Mouse (Mus musculus) G1E (cell line): ENCODE data around the gene Zc3h7b. TPM values are rescaled to one million over a fixed set of nuclear protein-coding genes. Genes with fewer than 3 reads are reported as not detected.

Experiments used
- ATAC-seq: 2 replicates; pipeline ENCODE4 v1.8.0; 2016; ENCODE audit warnings: mild to moderate bottlenecking; ENCODE audit not compliant: insufficient number of reproducible peaks, poor library complexity, low FRiP score, severe bottlenecking; ENCODE audit errors: extremely low read depth
- DNase-seq: peaks from one replicate; pipeline ENCODE4 v3.0.0; 2012; ENCODE audit warnings: low spot score
- H3K27me3 ChIP-seq: 2 replicates; pipeline ENCODE4 v1.6.1; 2012; ENCODE audit warnings: mild to moderate bottlenecking, low read length, inconsistent platforms; ENCODE audit not compliant: insufficient read depth
- H3K36me3 ChIP-seq: replicated peaks from 2 replicates; pipeline ENCODE3; 2012; ENCODE audit warnings: mild to moderate bottlenecking, inconsistent platforms
- H3K4me1 ChIP-seq: 2 replicates; pipeline ENCODE4 v1.6.1; 2012; ENCODE audit warnings: low read depth, low read length, inconsistent platforms, mixed read lengths; ENCODE audit not compliant: insufficient read depth
- H3K4me3 ChIP-seq: 2 replicates; pipeline ENCODE4 v1.5.1; 2012; ENCODE audit warnings: low read depth, mild to moderate bottlenecking, inconsistent platforms, low read length, moderate library complexity, mixed read lengths
- H3K9me3 ChIP-seq: replicated peaks from 2 replicates; pipeline ENCODE4 v1.6.1; 2012; ENCODE audit warnings: inconsistent platforms
- CTCF ChIP-seq: IDR thresholded peaks from 2 replicates; pipeline ENCODE4 v1.5.1; 2012; ENCODE audit warnings: low read depth, low read length, inconsistent platforms, mixed read lengths
- GATA1 ChIP-seq: IDR thresholded peaks from 2 replicates; pipeline ENCODE4 v1.6.1; 2012; ENCODE audit warnings: borderline replicate concordance, low read length, inconsistent platforms, mixed read lengths
- GATA2 ChIP-seq: IDR thresholded peaks from 2 replicates; pipeline ENCODE4 v1.6.1; 2012; ENCODE audit warnings: low read depth, low read length, inconsistent platforms, borderline replicate concordance
- POLR2AphosphoS5 ChIP-seq: IDR thresholded peaks from 2 replicates; pipeline ENCODE4 v1.6.1; 2012; ENCODE audit warnings: low read depth, low read length, inconsistent platforms; ENCODE audit not compliant: insufficient replicate concordance
- TAL1 ChIP-seq: conservative IDR thresholded peaks from 2 replicates; pipeline ENCODE4 v1.6.1; 2012; ENCODE audit warnings: low read depth, low read length, inconsistent platforms, mixed read lengths
- polyA plus RNA-seq: library from polyadenylated mRNA; stranded (reverse); fragments of >175 nt; gene quantifications from 2 replicates; pipeline ENCODE4 v1.2.3, GENCODE M21; 2012
- total RNA-seq, 2 experiments: library from RNA; stranded (forward) in 1 of 2; stranded (reverse) in 1 of 2; fragments of 200-1000 nt in 1 of 2; fragments of >200 nt in 1 of 2; fragmentation: Nextera tagmentation in 1 of 2; gene quantifications; 2 replicates each; pipeline ENCODE4 v1.2.3; 2014 to 2017

The Zc3h7b gene
- total and polyA plus RNA-seq, 3 experiments: 14.3 to 66.6 (median 37.5) TPM

GRCm38 (mm10) chr15:81718336-81719138 is 26.3 kb upstream of the Zc3h7b start:
- H3K4me1 ChIP-seq: peaks cover 14% of the 10 kb centered on the region; the same call in 1 of the 2 replicates
- no peak overlapping the region for H3K4me3 ChIP-seq
- DNase-seq (no peak), ATAC-seq (no peak)
- peaks cover 99% of the 10 kb centered on the region for H3K36me3 ChIP-seq
- H3K27me3 ChIP-seq: no peaks in the 10 kb centered on the region; the same call in 1 of the 2 replicates
- no peaks in the 10 kb centered on the region for H3K9me3 ChIP-seq
- no peak for TF ChIP-seq GATA1
- TF ChIP-seq CTCF: no peak
- TF ChIP-seq TAL1: no peak
- TF ChIP-seq GATA2: no peak
- TF ChIP-seq POLR2AphosphoS5: no peak

GRCm38 (mm10) chr15:81719139-81719531 is 25.7 kb upstream of the Zc3h7b start:
- Histone ChIP-seq H3K36me3 (peaks cover 99% of the 10 kb centered on the region), H3K4me3 (no peak overlapping the region), H3K4me1 (peaks cover 14% of the 10 kb centered on the region; the same call in 1 of the 2 replicates), H3K27me3 (no peaks in the 10 kb centered on the region; the same call in 1 of the 2 replicates), H3K9me3 (no peaks in the 10 kb centered on the region)
- TF ChIP-seq TAL1 (no peak), GATA2 (no peak), CTCF (no peak), POLR2AphosphoS5 (no peak), GATA1 (no peak)
- ATAC-seq (no peak), DNase-seq (no peak)

GRCm38 (mm10) chr15:81722361-81722760 is 22.5 kb upstream of the Zc3h7b start:
- no peaks in the 10 kb centered on the region for H3K27me3 ChIP-seq
- no peak overlapping the region for H3K4me3 ChIP-seq
- peaks cover 33% of the 10 kb centered on the region for H3K4me1 ChIP-seq
- ATAC-seq (no peak), DNase-seq (no peak)
- H3K9me3 ChIP-seq: no peaks in the 10 kb centered on the region
- TF ChIP-seq GATA1 (no peak), TAL1 (no peak), CTCF (no peak), POLR2AphosphoS5 (no peak), GATA2 (no peak)
- H3K36me3 ChIP-seq: peaks cover 97% of the 10 kb centered on the region

GRCm38 (mm10) chr15:81723653-81724052 is 21.2 kb upstream of the Zc3h7b start:
- no peaks in the 10 kb centered on the region for H3K27me3 ChIP-seq
- H3K36me3 ChIP-seq: peaks cover 91% of the 10 kb centered on the region
- DNase-seq (no peak), ATAC-seq (no peak)
- TF ChIP-seq TAL1: no peak
- TF ChIP-seq POLR2AphosphoS5: no peak
- no peak overlapping the region for H3K4me3 ChIP-seq
- H3K4me1 ChIP-seq: peaks cover 42% of the 10 kb centered on the region
- H3K9me3 ChIP-seq: no peaks in the 10 kb centered on the region

GRCm38 (mm10) chr15:81725965-81726364 is 18.9 kb upstream of the Zc3h7b start:
- no peak for TF ChIP-seq GATA1
- TF ChIP-seq TAL1: no peak
- TF ChIP-seq GATA2: no peak
- no peak for TF ChIP-seq POLR2AphosphoS5
- TF ChIP-seq CTCF: no peak
- ATAC-seq: no peak

GRCm38 (mm10) chr15:81729241-81729791 is 15.5 kb upstream of the Zc3h7b start:
- DNase-seq: peak; percentile 32

More at GRCm38 (mm10) chr15:81725965-81726364, 18.9 kb upstream of the Zc3h7b start:
- DNase-seq: no peak
- H3K4me1 ChIP-seq: peaks cover 40% of the 10 kb centered on the region
- H3K9me3 ChIP-seq: no peaks in the 10 kb centered on the region
- peaks cover 69% of the 10 kb centered on the region for H3K36me3 ChIP-seq
- peak overlapping the region; percentile 52; the same call in 1 of the 2 replicates for H3K4me3 ChIP-seq
- H3K27me3 ChIP-seq: no peaks in the 10 kb centered on the region

More at GRCm38 (mm10) chr15:81729241-81729791, 15.5 kb upstream of the Zc3h7b start:
- Histone ChIP-seq H3K4me3 (peak overlapping the region; percentile 99), H3K4me1 (peaks cover 40% of the 10 kb centered on the region), H3K27me3 (no peaks in the 10 kb centered on the region), H3K36me3 (peaks cover 35% of the 10 kb centered on the region), H3K9me3 (no peaks in the 10 kb centered on the region)
- TF ChIP-seq GATA1: no peak
- TF ChIP-seq POLR2AphosphoS5: no peak
- no peak for TF ChIP-seq GATA2
- TF ChIP-seq TAL1: no peak
- TF ChIP-seq CTCF: no peak
- ATAC-seq: no peak
